Mouse (Mus musculus) large intestine, adult 2 months (tissue): Measurements from ENCODE around the gene Osm. TPM values are rescaled to one million over a fixed set of nuclear protein-coding genes. Genes with fewer than 3 reads are reported as not detected.

ENCODE experiments used
- DNase-seq: peaks from one replicate; pipeline ENCODE4 v3.0.0-alpha.2; 2012; ENCODE audit warnings: low read depth, low spot score
- WGBS: fragments of 180-500 bp; shearing (Covaris S2); methylation state at CpG from one replicate; pipeline ENCODE4 v1.1.7; 2018; 5-methylcytosine and 5-hydroxymethylcytosine counted together
- polyA plus RNA-seq: library from polyadenylated mRNA; depleted of rRNA; stranded (reverse); fragments of >200 nt; gene quantifications from 2 replicates; pipeline ENCODE4 v1.2.3, GENCODE M21; 2012; rRNA removed

The Osm gene
- polyA plus RNA-seq, 1 experiment, result 0.60 TPM

DNA sequence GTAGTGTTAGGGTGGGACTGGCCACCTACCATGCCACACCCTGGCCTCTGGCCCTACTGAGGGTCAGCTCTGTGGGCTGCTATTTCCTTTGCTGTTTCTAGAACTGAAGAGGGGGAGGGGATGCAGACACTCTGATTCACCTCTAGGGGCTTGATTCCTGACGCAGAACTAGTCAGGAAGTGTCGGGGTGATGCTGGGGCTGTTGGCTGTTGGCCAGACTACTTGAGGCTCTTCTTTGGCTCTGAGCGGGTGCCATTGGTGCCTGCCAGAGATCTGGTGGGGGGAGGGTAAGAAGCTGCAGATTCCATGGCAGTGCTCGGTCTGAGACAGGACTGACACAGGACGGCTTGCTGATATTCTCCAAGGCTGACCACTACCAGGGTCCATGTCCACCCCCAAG lies 25.7 kb downstream of the Osm start:
- 34% methylated on average over 5 of the region's 5 CpGs for WGBS
- no peak for DNase-seq

GRCm38 (mm10) chr11:4262847-4263246 lies 26.6 kb downstream of the Osm start:
- DNase-seq, result no peak
- 14% methylated on average over 6 of the region's 7 CpGs for WGBS

GRCm38 (mm10) chr11:4263296-4263695 lies 27.1 kb downstream of the Osm start:
- WGBS, result 14% methylated on average over 1 of the region's 1 CpGs
- DNase-seq, result no peak

DNA sequence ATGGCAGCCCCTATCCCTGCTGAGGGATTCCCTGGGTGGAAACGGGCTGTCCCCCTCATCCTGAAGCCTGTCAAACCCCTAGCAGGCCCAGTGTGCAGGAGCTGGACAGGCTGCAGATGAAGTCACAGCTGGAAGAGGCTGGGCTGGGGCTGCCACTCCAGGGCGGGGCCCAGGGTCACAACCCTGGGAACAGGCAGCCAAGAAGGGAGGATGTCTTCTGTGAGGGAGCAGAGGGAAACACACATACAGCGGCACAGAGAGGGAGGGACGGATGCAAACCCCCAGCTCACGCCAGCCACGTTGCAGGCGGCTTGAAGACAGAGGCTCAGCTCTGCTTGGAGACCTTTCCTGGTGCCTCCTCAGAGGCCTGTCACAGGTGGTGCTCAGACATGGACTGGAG lies 27.8 kb downstream of the Osm start:
- WGBS, result 27% methylated on average over 7 of the region's 7 CpGs
- no peak for DNase-seq

GRCm38 (mm10) chr11:4266271-4267201 lies 30.3 kb downstream of the Osm start:
- under 1% methylated on average over 61 of the region's 61 CpGs for WGBS
- no peak for DNase-seq

- WGBS, result 7% methylated on average over 13 of the region's 13 CpGs
- no peak for DNase-seq
Observed at GRCm38 (mm10) chr11:4267202-4267578, 31.0 kb downstream of the Osm start.

- WGBS, result 89% methylated on average over 6 of the region's 6 CpGs
- DNase-seq, result no peak
Observed at GRCm38 (mm10) chr11:4268500-4268899, 32.3 kb downstream of the Osm start.

DNA sequence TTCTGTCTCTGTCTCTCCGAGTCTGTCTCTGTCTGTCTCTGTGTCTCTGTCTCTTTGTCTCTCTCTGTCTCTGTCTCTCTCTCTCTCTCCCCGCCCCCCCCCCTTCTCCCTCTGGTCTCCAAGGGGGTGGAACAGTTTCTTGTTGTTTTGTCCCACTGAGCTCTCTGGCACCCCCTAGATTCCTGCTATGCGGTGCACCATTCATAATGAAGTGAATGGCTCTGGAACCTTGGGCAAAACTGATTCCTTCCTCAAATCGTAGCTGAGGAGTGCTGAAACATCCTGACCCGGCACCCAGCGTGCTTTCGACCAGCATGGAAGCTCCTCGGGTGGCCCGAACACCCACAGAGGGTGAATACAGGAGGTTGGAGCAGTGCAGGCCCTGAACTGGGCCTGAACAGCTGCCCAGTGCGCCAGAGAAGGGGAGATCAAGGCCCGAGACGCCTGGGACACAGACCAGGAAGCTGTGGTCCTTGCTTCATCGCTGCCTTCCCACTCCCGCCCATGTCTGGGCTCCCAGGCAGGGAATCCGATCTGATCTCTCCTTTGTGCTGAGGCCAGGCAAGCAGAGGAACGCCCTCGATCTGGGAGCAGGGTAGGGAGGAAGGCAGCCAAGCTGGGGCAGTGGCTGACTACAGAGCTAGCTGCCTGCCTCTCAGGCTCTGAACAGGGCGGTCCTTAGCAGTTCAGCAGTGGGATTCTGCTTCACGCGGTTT lies 34.7 kb downstream of the Osm start:
- WGBS, result 65% methylated on average over 20 of the region's 20 CpGs
- DNase-seq, result no peak

GRCm38 (mm10) chr11:4271544-4271943 lies 35.3 kb downstream of the Osm start:
- 94% methylated on average over 11 of the region's 11 CpGs for WGBS
- no peak for DNase-seq

DNA sequence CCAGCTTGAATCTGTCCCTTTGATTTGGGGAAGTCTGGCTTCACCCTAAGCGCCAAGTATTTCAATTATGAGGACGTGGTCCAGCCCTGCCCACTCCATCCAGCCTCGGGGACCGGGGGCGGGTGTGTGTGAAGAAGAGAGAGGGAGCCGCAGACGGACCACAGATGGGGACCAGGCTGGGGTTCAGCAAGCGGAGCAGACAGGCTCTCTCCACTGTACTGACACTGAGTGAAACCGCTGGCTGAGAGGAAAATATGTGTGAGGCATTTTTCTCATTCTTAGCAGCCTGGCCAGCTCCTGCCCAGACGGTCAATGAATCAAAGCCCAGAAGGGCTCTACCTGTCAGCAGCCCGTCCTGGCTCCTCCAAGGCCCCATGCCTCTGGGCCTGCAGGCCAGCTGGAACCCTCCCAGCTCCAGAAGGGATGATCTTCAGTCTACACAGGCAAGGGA lies 40.2 kb downstream of the Osm start:
- DNase-seq, result no peak
- WGBS, result 67% methylated on average over 11 of the region's 11 CpGs

DNA sequence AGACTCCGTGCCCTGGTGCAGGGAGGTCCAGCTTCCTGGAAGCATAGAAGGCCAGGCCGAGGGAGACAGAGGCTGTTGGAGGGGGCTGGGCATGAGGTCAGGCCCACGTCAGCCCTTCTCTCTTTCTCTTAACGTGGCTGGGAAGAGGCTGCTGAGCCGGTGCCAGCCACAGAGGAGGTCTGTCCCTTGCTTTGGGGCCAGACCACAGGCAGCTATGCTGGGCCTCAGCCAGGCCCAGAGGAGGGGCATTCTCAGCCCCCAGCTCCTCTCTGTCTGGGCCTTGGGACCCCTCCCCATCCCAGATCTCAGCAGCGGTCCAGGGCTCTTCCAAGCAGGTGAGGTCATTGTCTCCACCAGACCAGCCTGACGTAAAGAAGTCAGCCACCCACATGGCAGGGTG lies 43.7 kb downstream of the Osm start:
- DNase-seq, result no peak
- WGBS, result 67% methylated on average over 7 of the region's 7 CpGs

DNA sequence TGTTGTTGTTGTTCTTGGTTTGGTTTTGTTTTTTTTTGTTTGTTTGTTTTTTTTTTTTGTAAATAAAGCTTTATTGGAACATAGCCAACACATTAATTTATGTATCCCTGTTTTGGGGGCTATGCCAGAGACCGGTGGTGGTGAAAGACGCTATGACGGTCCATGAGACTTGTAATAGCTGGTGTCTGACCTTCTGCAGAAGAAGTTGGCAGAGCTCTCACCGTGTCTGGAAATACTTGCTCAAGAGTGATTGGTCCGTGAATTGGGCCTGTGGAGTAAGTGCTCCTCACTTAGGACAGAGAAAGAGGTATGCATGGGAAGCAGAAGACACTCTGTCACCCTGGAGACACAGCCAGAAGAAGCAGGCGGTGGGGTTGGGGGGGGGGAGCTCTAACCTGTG lies 45.6 kb downstream of the Osm start:
- 79% methylated on average over 6 of the region's 6 CpGs for WGBS
- no peak for DNase-seq

GRCm38 (mm10) chr11:4283627-4284026 lies 47.4 kb downstream of the Osm start:
- DNase-seq, result no peak
- WGBS, result 23% methylated on average over 4 of the region's 4 CpGs

GRCm38 (mm10) chr11:4289280-4289679 lies 53.1 kb downstream of the Osm start:
- DNase-seq, result no peak
- WGBS, result 29% methylated on average over 3 of the region's 3 CpGs

Other genes starting within 250 kb of the Osm start
- gene Sec14l4, start 205.0 kb upstream of the Osm start, polyA plus RNA-seq, result 0.05 TPM in 1 of 2 replicates, not detected in the other
- not detected in 2 replicates for gene Sec14l3, start 171.6 kb upstream of the Osm start, polyA plus RNA-seq
- 18.0 and 26.5 TPM in 2 replicates for gene Mtfp1, start 141.0 kb upstream of the Osm start, polyA plus RNA-seq
- gene Sec14l2, start 113.0 kb upstream of the Osm start, polyA plus RNA-seq, result 15.1 and 54.4 TPM in 2 replicates
- gene Rnf215, start 101.2 kb upstream of the Osm start, polyA plus RNA-seq, result 16.1 and 16.4 TPM in 2 replicates
- gene Ccdc157, start 76.1 kb upstream of the Osm start, polyA plus RNA-seq, result 2.7 and 2.9 TPM in 2 replicates
- gene Sf3a1, start 76.1 kb upstream of the Osm start, polyA plus RNA-seq, result 21.0 and 27.8 TPM in 2 replicates
- gene Tbc1d10a, start 49.6 kb upstream of the Osm start, polyA plus RNA-seq, result 30.9 and 35.5 TPM in 2 replicates
- gene Castor1, start 18.2 kb upstream of the Osm start, polyA plus RNA-seq, result 3.4 and 4.5 TPM in 2 replicates
- gene Lif, start 21.1 kb downstream of the Osm start, polyA plus RNA-seq, result 2.9 and 4.0 TPM in 2 replicates
- gene Hormad2, start 204.7 kb downstream of the Osm start, polyA plus RNA-seq, result 0.09 and 0.14 TPM in 2 replicates